In the genomic region with DNA sequence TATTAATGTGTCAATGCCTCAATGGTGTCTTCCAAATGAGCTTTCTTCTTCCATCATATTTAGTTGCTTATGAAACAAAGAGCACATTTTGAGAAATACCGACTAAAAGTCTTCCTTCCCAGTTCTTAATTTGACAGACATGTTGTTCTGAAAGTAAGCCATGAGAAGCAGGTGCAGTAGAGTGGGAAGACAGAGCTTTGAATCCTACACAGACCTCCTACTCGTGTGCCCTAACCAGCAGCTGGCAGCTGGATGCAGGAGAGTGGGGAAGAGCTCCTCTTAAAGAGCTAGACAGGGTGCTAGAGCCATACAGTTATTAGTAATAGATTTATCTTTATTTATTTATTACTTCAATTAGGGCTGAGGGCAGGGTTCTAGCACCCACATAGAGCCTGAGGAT, we compare ENCODE assay signal across 27 mouse cellular contexts. TPM values are rescaled to one million over a fixed set of nuclear protein-coding genes. Genes with fewer than 3 reads are reported as not detected.
A peak's percentile ranks its signal among the peaks of the same experiment; 100 is the strongest.
DNase-seq lines count a peak whose midpoint lies in the region; ATAC-seq lines count a peak whose summit lies in the region.
"Had no signal": no experiment of that assay in that cellular context is flagged by ENCODE, and none has a peak within 500 bp of the region (broad histone marks: within the 10 kb centered on the region; RNA-seq: fewer than 3 reads in every experiment).

No protein-coding gene starts in this region.

- H3K9ac ChIP-seq in forebrain, embryonic 14.5 days (ENCODE audit: low read length): no peak overlapping the region
- H3K9ac ChIP-seq: embryonic facial prominence, embryonic 15.5 days; forebrain, embryonic 15.5 days; heart, embryonic 15.5 days; hindbrain, embryonic 13.5 days had no signal

- H3K4me3 ChIP-seq in forebrain, embryonic 14.5 days (ENCODE audit: low read depth, low read length): no peak overlapping the region
- H3K4me3 ChIP-seq: embryonic facial prominence, embryonic 15.5 days; erythroblast, embryonic 14.5 days; forebrain, embryonic 10.5 days; forebrain, embryonic 15.5 days; heart, adult 2 months; heart, embryonic 15.5 days; hindbrain, embryonic 13.5 days had no signal

- H3K4me2 ChIP-seq in forebrain, embryonic 14.5 days (ENCODE audit: low read length): no peak overlapping the region
- H3K4me2 ChIP-seq: embryonic facial prominence, embryonic 15.5 days; forebrain, embryonic 15.5 days; heart, embryonic 11.5 days; heart, embryonic 15.5 days; hindbrain, embryonic 13.5 days had no signal

- no peak for DNase-seq in frontal cortex, postnatal 25 days (ENCODE audit: low spot score in 2 of 2)
- peak; percentile 10 for DNase-seq in layer of hippocampus, adult 9-10 months (ENCODE audit: low spot score)
- no peak for DNase-seq in layer of hippocampus, postnatal 10 days (ENCODE audit: low spot score in 2 of 2)
- peak; percentile 17 to 42 for DNase-seq in left cerebral cortex, postnatal 25 days (ENCODE audit: low spot score in 2 of 2)
- no peak for DNase-seq in left cerebral cortex, postnatal 10 days (ENCODE audit: extremely low spot score in 1 of 2, low spot score in 2 of 2)
- peak; percentile 81 for DNase-seq in brain, adult 2 months (ENCODE audit: low read depth, low spot score)
- DNase-seq in forebrain, embryonic 14.5 days (ENCODE audit: low spot score): no peak
- DNase-seq: adrenal gland, adult 8-10 months; adrenal gland, postnatal 36 days; B cell, adult 2 months; cerebellum, adult 11 months; cerebellum, adult 8-10 months; cerebellum, postnatal 14 days; embryo, embryonic 11 days; gastrocnemius, postnatal 36 days; heart, adult 2 months; heart, postnatal 14 days had no signal

- H3K27ac ChIP-seq in forebrain, embryonic 14.5 days (ENCODE audit: low read depth, low read length): no peak overlapping the region
- H3K27ac ChIP-seq: embryonic facial prominence, embryonic 15.5 days; forebrain, embryonic 10.5 days; forebrain, embryonic 15.5 days; heart, adult 2 months; heart, embryonic 15.5 days; hindbrain, embryonic 13.5 days had no signal

- no peaks in the 10 kb centered on the region for H3K36me3 ChIP-seq in forebrain, embryonic 14.5 days (ENCODE audit: control insufficient read depth, insufficient read depth, low read length)
- H3K36me3 ChIP-seq: embryonic facial prominence, embryonic 15.5 days; forebrain, embryonic 10.5 days; forebrain, embryonic 15.5 days; heart, embryonic 15.5 days; hindbrain, embryonic 13.5 days had no signal

- WGBS in forebrain, embryonic 14.5 days: 73% methylated on average over 2 of the region's 2 CpGs

- peak; percentile 91 for ATAC-seq in frontal cortex, adult (ENCODE audit: low TSS enrichment)
- ATAC-seq in forebrain, embryonic 14.5 days: no peak
- ATAC-seq: CD4-positive, CD25-positive, alpha-beta regulatory T cell, adult 4 months; forebrain, embryonic 15.5 days had no signal

- peaks cover 5% of the 10 kb centered on the region for H3K4me1 ChIP-seq in forebrain, embryonic 14.5 days (ENCODE audit: control insufficient read depth, insufficient read depth, low read length)
- H3K4me1 ChIP-seq: heart, embryonic 15.5 days had no signal

- H3K9me3 ChIP-seq in forebrain, embryonic 14.5 days (replicated peaks; ENCODE audit: control insufficient read depth, low read length): no peaks in the 10 kb centered on the region
- H3K9me3 ChIP-seq: embryonic facial prominence, embryonic 15.5 days; forebrain, embryonic 10.5 days; forebrain, embryonic 15.5 days; G1E; heart, embryonic 15.5 days; hindbrain, embryonic 13.5 days had no signal

- intact Hi-C loops in left cerebral cortex, postnatal 25 days (cut with DNase I): no loop called here
- intact Hi-C loops in left cerebral cortex, postnatal 10 days (cut with DNase I): no loop called here

- no peaks in the 10 kb centered on the region for H3K27me3 ChIP-seq in forebrain, embryonic 14.5 days (replicated peaks; ENCODE audit: control insufficient read depth, insufficient read depth, low read length)
- H3K27me3 ChIP-seq: embryonic facial prominence, embryonic 15.5 days; forebrain, embryonic 15.5 days; heart, embryonic 15.5 days; hindbrain, embryonic 13.5 days had no signal

RNA-seq across cellular contexts. Expression of gene Sgk1, which starts 49.7 kb away (rescaled TPM):
- 10 to 100 TPM; 64.4 to 65.5 TPM for total RNA-seq in layer of hippocampus, postnatal 10 days (2021)
- total RNA-seq in left cerebral cortex, postnatal 25 days (2021): 10 to 100 TPM; 69.3 to 73.0 TPM
- 10 to 100 TPM; 70.4 to 86.9 TPM for total RNA-seq in left cerebral cortex, postnatal 10 days (2021)
- 26.1 and 33.8 TPM in 2 replicates for polyA plus RNA-seq in forebrain, embryonic 14.5 days (2014; fragmentation: Nextera tagmentation; extraction: Ambion mirVana)

Comparison
In these comparisons a context has a peak if more than half of its experiments do, and no peak if none do; other contexts are left out.
1. DNase-seq: peak in layer of hippocampus, adult 9-10 months (single experiment), left cerebral cortex, postnatal 25 days (2 of 2) and brain, adult 2 months (single experiment); none in frontal cortex, postnatal 25 days (0 of 2), layer of hippocampus, postnatal 10 days (0 of 2), left cerebral cortex, postnatal 10 days (0 of 2) and forebrain, embryonic 14.5 days (single experiment).